Mouse (Mus musculus) lung, postnatal 0 days (tissue): ENCODE measurements around the gene Gng7. TPM values are rescaled to one million over a fixed set of nuclear protein-coding genes. Genes with fewer than 3 reads are reported as not detected.
"Not testable (repeated sequence)": the region's sequence is repeated elsewhere in the genome, so short reads cannot be mapped to it uniquely, and the experiment has no call there.

Experiments used
- ATAC-seq: fragments of 200-750 bp; cut with Nextera tagmentation; 2 replicates; pipeline ENCODE4 v1.8.0; 2017; ENCODE audit warnings: moderate library complexity
- DNase-seq: peaks from one replicate; pipeline ENCODE4 v3.0.0-alpha.2; 2016; ENCODE audit warnings: low spot score
- H3K27ac ChIP-seq: fragments of 300-500 bp; sonication (generic); 2 replicates; pipeline ENCODE4 v1.5.1; 2014; ENCODE audit warnings: antibody characterized with exemption, mild to moderate bottlenecking, low read length, mixed read lengths
- H3K27me3 ChIP-seq: fragments of 300-500 bp; sonication (generic); replicated peaks from 2 replicates; pipeline ENCODE4 v1.6.1; 2014; ENCODE audit warnings: low read length, mixed read lengths; ENCODE audit not compliant: insufficient read depth
- H3K36me3 ChIP-seq: fragments of 300-500 bp; sonication (generic); 2 replicates; pipeline ENCODE4 v1.6.1; 2014; ENCODE audit warnings: low read length, mixed read lengths; ENCODE audit not compliant: insufficient read depth
- H3K4me1 ChIP-seq: fragments of 300-500 bp; sonication (generic); 2 replicates; pipeline ENCODE4 v1.6.1; 2014; ENCODE audit warnings: antibody characterized with exemption, low read depth, low read length, mixed read lengths; ENCODE audit not compliant: insufficient read depth
- H3K4me2 ChIP-seq: fragments of 300-500 bp; sonication (generic); replicated peaks from 2 replicates; pipeline ENCODE4 v1.6.1; 2014; ENCODE audit warnings: low read depth, mild to moderate bottlenecking, low read length, moderate library complexity, mixed read lengths
- H3K4me3 ChIP-seq: fragments of 300-500 bp; sonication (generic); 2 replicates; pipeline ENCODE4 v1.5.1; 2014; ENCODE audit warnings: low read depth, low read length
- H3K9ac ChIP-seq: fragments of 300-500 bp; sonication (generic); replicated peaks from 2 replicates; pipeline ENCODE4 v1.6.1; 2014; ENCODE audit warnings: low read depth, mild to moderate bottlenecking
- H3K9me3 ChIP-seq: fragments of 300-500 bp; sonication (generic); 2 replicates; pipeline ENCODE4 v1.6.1; 2016; ENCODE audit warnings: low read length, mixed read lengths
- CTCF ChIP-seq: IDR thresholded peaks from 2 replicates; pipeline ENCODE4 v1.5.1; 2016; ENCODE audit warnings: antibody characterized with exemption, mild to moderate bottlenecking
- EP300 ChIP-seq: IDR thresholded peaks from 2 replicates; pipeline ENCODE4 v1.6.1; 2016; ENCODE audit warnings: antibody characterized with exemption, mild to moderate bottlenecking, control low read depth
- WGBS: fragments of 180-500 bp; shearing (Covaris S2); extraction: QIAGEN DNeasy Blood & Tissue Kit; methylation state at CpG from one replicate; pipeline ENCODE4 v1.1.7; 2014; 5-methylcytosine and 5-hydroxymethylcytosine counted together
- polyA plus RNA-seq: library from polyadenylated mRNA; unstranded; fragments of >200 nt; fragmentation: Nextera tagmentation; extraction: Ambion mirVana; gene quantifications from 2 replicates; pipeline ENCODE4 v1.2.1, GENCODE M21; 2015

Gene Gng7
- polyA plus RNA-seq, 1 experiment from 2014 or later: 1.0 TPM

DNA sequence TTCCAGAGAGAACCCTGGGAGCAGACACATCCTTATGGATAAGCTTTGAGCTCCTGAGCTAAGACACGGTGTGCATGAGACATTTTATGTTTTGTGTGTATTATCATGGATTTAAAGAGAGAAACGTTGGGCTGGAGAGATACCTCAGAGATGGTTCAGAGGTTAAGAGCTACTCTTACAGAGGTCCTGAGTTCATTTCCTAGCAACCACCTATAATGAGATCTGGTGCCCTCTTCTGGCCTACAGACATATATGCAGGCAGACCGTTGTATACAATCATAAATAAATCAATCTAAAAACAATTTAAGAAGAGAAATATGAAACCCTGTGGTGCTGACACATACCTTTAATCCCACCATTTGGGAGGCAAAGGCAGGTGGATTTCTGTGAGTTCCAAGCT is 23.7 kb downstream of the Gng7 start:
- ATAC-seq (no peak), DNase-seq (peak; percentile 61)
- Histone ChIP-seq H3K9ac (no peak overlapping the region), H3K4me3 (no peak overlapping the region), H3K27ac (no peak overlapping the region), H3K4me2 (no peak overlapping the region), H3K27me3 (0 out of 2 replicates have a peak, but pooled peaks cover 7% of the 10 kb centered on the region), H3K36me3 (no peaks in the 10 kb centered on the region), H3K4me1 (peaks cover 4% of the 10 kb centered on the region; the same call in 1 of the 2 replicates), H3K9me3 (no peaks in the 10 kb centered on the region)
- 14% methylated on average over 3 of the region's 3 CpGs for WGBS
- TF ChIP-seq EP300: no peak
- peak; percentile 71 for TF ChIP-seq CTCF

DNA sequence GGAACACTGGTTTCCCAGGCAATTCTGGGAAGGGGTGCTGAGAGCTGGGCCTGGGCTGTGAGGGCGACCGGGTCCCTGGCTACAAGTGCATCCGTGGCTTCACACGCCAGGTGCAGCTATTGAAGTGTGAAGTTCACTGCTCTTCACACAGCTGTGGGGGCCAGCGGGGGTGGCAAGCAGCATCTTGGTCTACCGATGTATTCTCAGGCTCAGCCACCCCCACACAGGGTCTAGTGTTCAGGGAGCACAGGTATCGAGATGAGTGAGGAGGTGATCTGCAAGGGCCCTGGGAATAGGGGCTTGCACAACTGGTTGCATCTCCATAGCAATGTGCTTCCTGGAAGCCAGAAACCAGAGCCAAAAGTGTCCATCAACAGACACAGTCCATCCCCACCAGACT is 24.3 kb downstream of the Gng7 start:
- no peak overlapping the region for H3K4me2 ChIP-seq
- H3K9ac ChIP-seq: no peak overlapping the region
- TF ChIP-seq CTCF: no peak
- no peak for TF ChIP-seq EP300
- no peaks in the 10 kb centered on the region for H3K36me3 ChIP-seq
- DNase-seq (no peak), ATAC-seq (no peak)
- no peak overlapping the region for H3K27ac ChIP-seq
- H3K9me3 ChIP-seq: no peaks in the 10 kb centered on the region
- H3K4me1 ChIP-seq: peaks cover 4% of the 10 kb centered on the region; the same call in 1 of the 2 replicates
- no peak overlapping the region for H3K4me3 ChIP-seq
- 74% methylated on average over 7 of the region's 7 CpGs for WGBS
- 0 out of 2 replicates have a peak, but pooled peaks cover 8% of the 10 kb centered on the region for H3K27me3 ChIP-seq

DNA sequence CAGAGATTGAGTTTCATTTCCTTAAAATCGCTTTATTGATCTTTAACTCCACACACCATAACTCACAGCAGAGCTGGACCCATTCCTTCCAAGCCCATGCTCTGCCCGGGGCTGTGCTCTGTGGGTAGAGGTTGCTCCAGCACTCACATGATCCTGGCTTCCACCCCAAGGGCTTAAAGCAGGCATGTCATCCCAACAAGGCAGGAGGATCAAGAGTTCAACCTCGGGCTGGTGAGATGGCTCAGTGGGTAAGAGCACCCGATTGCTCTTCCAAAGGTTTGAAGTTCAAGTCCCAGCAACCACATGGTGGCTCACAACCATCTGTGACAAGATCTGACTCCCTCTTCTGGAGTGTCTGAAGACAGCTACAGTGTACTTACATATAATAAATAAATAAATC is 24.9 kb downstream of the Gng7 start:
- H3K36me3 ChIP-seq, H3K27ac ChIP-seq, DNase-seq, ATAC-seq, H3K4me1 ChIP-seq, H3K27me3 ChIP-seq, H3K9me3 ChIP-seq, H3K4me3 ChIP-seq, H3K4me2 ChIP-seq, H3K9ac ChIP-seq: not testable (repeated sequence)
- 48% methylated on average over 4 of the region's 4 CpGs for WGBS

GRCm38 (mm10) chr10:80989446-80989845 is 25.3 kb downstream of the Gng7 start:
- 0 out of 2 replicates have a peak, but pooled peaks cover 4% of the 10 kb centered on the region for H3K27me3 ChIP-seq
- H3K9me3 ChIP-seq: no peaks in the 10 kb centered on the region
- H3K36me3 ChIP-seq: no peaks in the 10 kb centered on the region
- WGBS: 70% methylated on average over 6 of the region's 6 CpGs
- H3K4me3 ChIP-seq: no peak overlapping the region
- TF ChIP-seq CTCF: no peak
- TF ChIP-seq EP300: no peak
- no peak for ATAC-seq
- H3K9ac ChIP-seq: no peak overlapping the region
- no peak overlapping the region for H3K27ac ChIP-seq
- no peak for DNase-seq
- peaks cover 4% of the 10 kb centered on the region; the same call in 1 of the 2 replicates for H3K4me1 ChIP-seq
- no peak overlapping the region for H3K4me2 ChIP-seq

- H3K4me2 ChIP-seq: no peak overlapping the region
- DNase-seq: peak; percentile 95
- no peak overlapping the region for H3K4me3 ChIP-seq
Observed at GRCm38 (mm10) chr10:80987709-80988441, 26.9 kb downstream of the Gng7 start.

DNA sequence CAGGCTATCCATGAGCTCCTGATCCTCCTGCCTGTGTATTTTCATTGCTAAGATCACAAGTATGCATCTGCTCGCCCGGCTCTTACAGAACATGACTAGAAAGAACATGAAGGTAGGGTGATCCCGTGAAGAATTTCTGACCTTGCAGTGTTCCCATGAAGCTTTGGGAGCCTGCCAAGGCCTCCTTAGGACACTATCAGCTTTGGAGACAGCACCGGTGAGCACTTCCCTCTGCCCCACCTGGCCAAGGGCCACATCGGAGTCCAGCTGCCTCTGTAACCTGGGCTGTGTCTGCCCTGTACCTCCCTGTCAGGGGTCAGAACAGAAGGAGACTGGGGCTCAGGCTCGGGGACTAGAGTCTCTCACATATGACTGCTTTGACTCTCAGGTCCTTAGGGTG is 28.0 kb downstream of the Gng7 start:
- TF ChIP-seq CTCF: no peak
- TF ChIP-seq EP300: no peak
- Histone ChIP-seq H3K27ac (peak overlapping the region; percentile 81), H3K36me3 (no peaks in the 10 kb centered on the region), H3K4me2 (no peak overlapping the region), H3K4me1 (peaks cover 4% of the 10 kb centered on the region; the same call in 1 of the 2 replicates), H3K4me3 (no peak overlapping the region), H3K9ac (no peak overlapping the region), H3K27me3 (0 out of 2 replicates have a peak, but pooled peaks cover 3% of the 10 kb centered on the region), H3K9me3 (no peaks in the 10 kb centered on the region)
- 0 out of 2 replicates have a peak, but pooled peaks have one; percentile 6 for ATAC-seq
- peak; percentile 41 for DNase-seq
- whole genome bisulfite sequencing: 51% methylated on average over 6 of the region's 6 CpGs

More at GRCm38 (mm10) chr10:80987709-80988441, 26.9 kb downstream of the Gng7 start:
- 9% methylated on average over 10 of the region's 10 CpGs for WGBS
- 0 out of 2 replicates have a peak, but pooled peaks cover 3% of the 10 kb centered on the region for H3K27me3 ChIP-seq
- no peaks in the 10 kb centered on the region for H3K36me3 ChIP-seq
- no peaks in the 10 kb centered on the region for H3K9me3 ChIP-seq
- H3K9ac ChIP-seq: no peak overlapping the region
- peaks cover 4% of the 10 kb centered on the region; the same call in 1 of the 2 replicates for H3K4me1 ChIP-seq
- ATAC-seq: peak; percentile 90
- TF ChIP-seq CTCF: peak; percentile 99
- peak; percentile 68 for TF ChIP-seq EP300
- peak overlapping the region; percentile 48; the same call in 1 of the 2 replicates for H3K27ac ChIP-seq
